Comparison of ENCODE assay signal across 7 mouse cellular contexts in the genomic region with DNA sequence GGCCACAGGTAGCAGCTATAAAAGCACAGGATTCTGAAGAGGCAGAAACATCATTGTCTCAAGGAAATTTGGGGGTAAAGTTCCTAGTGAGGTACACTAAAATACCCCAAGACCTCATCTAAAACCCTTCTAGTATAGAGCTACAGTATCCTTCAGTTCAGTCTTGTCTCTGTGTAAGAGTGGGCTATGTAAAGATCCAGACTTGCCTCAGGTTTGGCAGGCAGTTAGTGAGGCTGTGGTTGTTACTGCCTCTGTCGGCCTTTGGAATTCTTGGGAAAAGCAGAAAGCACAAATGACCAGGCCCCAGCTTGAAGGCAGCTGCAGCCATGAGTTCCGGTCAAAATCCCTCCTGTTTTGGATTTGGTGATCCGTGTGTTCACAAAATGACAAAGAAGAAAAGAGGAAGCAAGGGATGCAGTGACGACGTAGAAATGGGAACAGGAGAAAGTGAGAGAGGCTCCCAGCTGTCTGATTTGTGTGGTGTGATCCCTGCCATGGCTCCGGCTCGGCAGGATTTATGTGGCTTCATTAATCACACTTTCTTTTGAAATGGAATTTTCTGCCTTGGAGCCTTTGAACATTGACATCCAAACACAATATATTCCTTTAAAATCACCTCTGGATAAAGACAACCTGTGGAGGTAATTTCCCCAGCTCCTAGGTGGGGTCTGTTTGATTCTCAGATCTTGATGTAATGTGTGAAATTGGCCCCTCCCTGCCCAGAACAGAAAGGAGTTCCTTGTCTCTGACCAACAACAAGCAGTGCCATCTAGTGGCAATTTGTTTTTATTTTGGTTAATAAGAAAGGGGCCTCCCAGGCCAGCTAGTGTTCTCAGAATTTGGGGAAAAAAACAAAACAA.
DNase-seq lines count a peak whose midpoint lies in the region; ATAC-seq lines count a peak whose summit lies in the region.

No protein-coding gene starts in this region.

- ATAC-seq in activated CD4-positive, CD25-positive, alpha-beta regulatory T cell, adult 4 months: no peak

- no peaks in the 10 kb centered on the region for H3K9me3 ChIP-seq in midbrain, embryonic 10.5 days (replicated peaks)

- H3K4me1 ChIP-seq in midbrain, embryonic 10.5 days: peaks cover 13% of the 10 kb centered on the region

- peak; percentile 5 for DNase-seq in thymus, postnatal 0 days (ENCODE audit: low spot score)
- DNase-seq in thymus, postnatal 36 days: no peak
- DNase-seq in cerebellum, postnatal 14 days: peak; percentile 78 to 84
- DNase-seq in heart, adult 8-10 months (ENCODE audit: low spot score): peak; percentile 65
- DNase-seq in kidney, postnatal 14 days: peak; percentile 53
- DNase-seq in midbrain, embryonic 10.5 days (ENCODE audit: low spot score): peak; percentile 41

- WGBS in midbrain, embryonic 10.5 days: 51% methylated on average over 7 of the region's 7 CpGs

- H3K27ac ChIP-seq in midbrain, embryonic 10.5 days (replicated peaks): peak overlapping the region; percentile 75

- H3K27me3 ChIP-seq in midbrain, embryonic 10.5 days (ENCODE audit: low read depth, poor library complexity, severe bottlenecking): no peaks in the 10 kb centered on the region

- no peak overlapping the region for H3K4me3 ChIP-seq in midbrain, embryonic 10.5 days

- no peaks in the 10 kb centered on the region for H3K36me3 ChIP-seq in midbrain, embryonic 10.5 days

Comparison
In these comparisons a context has a peak if more than half of its experiments do, and no peak if none do; other contexts are left out.
1. DNase-seq: peak in thymus, postnatal 0 days (single experiment), cerebellum, postnatal 14 days (2 of 2), heart, adult 8-10 months (single experiment), kidney, postnatal 14 days (single experiment) and midbrain, embryonic 10.5 days (single experiment); none in thymus, postnatal 36 days (0 of 2).